Mouse (Mus musculus): ENCODE results near the gene Fam163a. TPM values are rescaled to one million over a fixed set of nuclear protein-coding genes. Genes with fewer than 3 reads are reported as not detected.
"Not testable (repeated sequence)": the region's sequence is repeated elsewhere in the genome, so short reads cannot be mapped to it uniquely, and the experiment has no call there.

Fam163a gene
- polyA plus RNA-seq (2015; fragmentation: Nextera tagmentation; extraction: Ambion mirVana) = 0.31 and 0.40 TPM in 2 replicates

- H3K27ac ChIP-seq = no peak within 1 kb of the TSS
- peak within 1 kb of the TSS; percentile 68 for H3K9ac ChIP-seq
- H3K9me3 ChIP-seq = no peaks in the 10 kb centered on the region
- no peaks in the 10 kb centered on the region for H3K36me3 ChIP-seq
- ATAC-seq (ENCODE audit: insufficient number of reproducible peaks, insufficient read depth, low FRiP score, low TSS enrichment, low read depth) = no peak
- peaks cover 23% of the 10 kb centered on the region for H3K4me1 ChIP-seq
- under 1% methylated on average over 44 of the region's 44 CpGs for WGBS
- H3K4me3 ChIP-seq = peak within 1 kb of the TSS; percentile 49
- H3K4me2 ChIP-seq = peak within 1 kb of the TSS; percentile 87
- H3K27me3 ChIP-seq = peaks cover 64% of the 10 kb centered on the region
Measured at GRCm38 (mm10) chr1:156204656-156205131, at the start of gene Fam163a. Gene Fam163a, minus strand, starts transcription at chr1:156205026.

- not testable (repeated sequence) for H3K27ac ChIP-seq; H3K4me3 ChIP-seq; H3K27me3 ChIP-seq; H3K9me3 ChIP-seq; H3K4me1 ChIP-seq; H3K9ac ChIP-seq; ATAC-seq (ENCODE audit: insufficient number of reproducible peaks, insufficient read depth, low FRiP score, low TSS enrichment, low read depth); H3K4me2 ChIP-seq; H3K36me3 ChIP-seq
- 85% methylated on average over 4 of the region's 4 CpGs for WGBS
Measured at GRCm38 (mm10) chr1:156251096-156251495, 46.3 kb upstream of the Fam163a start.

- no peaks in the 10 kb centered on the region for H3K9me3 ChIP-seq
- H3K9ac ChIP-seq = no peak overlapping the region
- H3K4me2 ChIP-seq = no peak overlapping the region
- 66% methylated on average over 3 of the region's 3 CpGs for WGBS
- H3K27ac ChIP-seq = no peak overlapping the region
- H3K36me3 ChIP-seq = no peaks in the 10 kb centered on the region
- no peak overlapping the region for H3K4me3 ChIP-seq
- H3K27me3 ChIP-seq = no peaks in the 10 kb centered on the region
- no peaks in the 10 kb centered on the region for H3K4me1 ChIP-seq
- no peak for ATAC-seq (ENCODE audit: insufficient number of reproducible peaks, insufficient read depth, low FRiP score, low TSS enrichment, low read depth)
Measured at GRCm38 (mm10) chr1:156247893-156248292, 43.1 kb upstream of the Fam163a start.

GRCm38 (mm10) chr1:156241713-156242348 is 37.0 kb upstream of the Fam163a start:
- Histone ChIP-seq H3K4me2 (no peak overlapping the region), H3K4me3 (no peak overlapping the region), H3K27ac (no peak overlapping the region), H3K9ac (no peak overlapping the region), H3K4me1 (no peaks in the 10 kb centered on the region), H3K27me3 (peaks cover 8% of the 10 kb centered on the region), H3K9me3 (no peaks in the 10 kb centered on the region), H3K36me3 (no peaks in the 10 kb centered on the region)
- 8% methylated on average over 14 of the region's 14 CpGs for WGBS
- ATAC-seq (ENCODE audit: insufficient number of reproducible peaks, insufficient read depth, low FRiP score, low TSS enrichment, low read depth) = no peak

- Histone ChIP-seq H3K4me1 (no peaks in the 10 kb centered on the region), H3K9ac (no peak overlapping the region), H3K4me3 (no peak overlapping the region), H3K9me3 (no peaks in the 10 kb centered on the region), H3K27ac (no peak overlapping the region), H3K36me3 (no peaks in the 10 kb centered on the region), H3K27me3 (peaks cover 8% of the 10 kb centered on the region), H3K4me2 (no peak overlapping the region)
- WGBS = 33% methylated on average over 2 of the region's 2 CpGs
- ATAC-seq (ENCODE audit: insufficient number of reproducible peaks, insufficient read depth, low FRiP score, low TSS enrichment, low read depth) = no peak
Measured at GRCm38 (mm10) chr1:156241035-156241434, 36.2 kb upstream of the Fam163a start.

- no peak for ATAC-seq (ENCODE audit: insufficient number of reproducible peaks, insufficient read depth, low FRiP score, low TSS enrichment, low read depth)
- H3K4me1 ChIP-seq = peaks cover 9% of the 10 kb centered on the region
- no peaks in the 10 kb centered on the region for H3K9me3 ChIP-seq
- 79% methylated on average over 6 of the region's 6 CpGs for WGBS
- no peak overlapping the region for H3K4me3 ChIP-seq
- H3K9ac ChIP-seq = no peak overlapping the region
- H3K4me2 ChIP-seq = no peak overlapping the region
- no peak overlapping the region for H3K27ac ChIP-seq
- no peaks in the 10 kb centered on the region for H3K27me3 ChIP-seq
- H3K36me3 ChIP-seq = no peaks in the 10 kb centered on the region
Measured at GRCm38 (mm10) chr1:156231122-156231521, 26.3 kb upstream of the Fam163a start.

GRCm38 (mm10) chr1:156230339-156231089 is 25.7 kb upstream of the Fam163a start:
- no peaks in the 10 kb centered on the region for H3K36me3 ChIP-seq
- peaks cover 9% of the 10 kb centered on the region for H3K4me1 ChIP-seq
- WGBS = 25% methylated on average over 9 of the region's 9 CpGs
- no peak overlapping the region for H3K9ac ChIP-seq
- H3K27ac ChIP-seq = 0 out of 2 replicates have a peak overlapping the region, but pooled peaks have one; percentile 1
- H3K9me3 ChIP-seq = no peaks in the 10 kb centered on the region
- no peak overlapping the region for H3K4me3 ChIP-seq
- H3K27me3 ChIP-seq = no peaks in the 10 kb centered on the region
- peak; percentile 60; the same call in 1 of the 2 replicates for ATAC-seq (ENCODE audit: insufficient number of reproducible peaks, insufficient read depth, low FRiP score, low TSS enrichment, low read depth)
- H3K4me2 ChIP-seq = no peak overlapping the region

GRCm38 (mm10) chr1:156229448-156229847 is 24.6 kb upstream of the Fam163a start:
- Histone ChIP-seq H3K4me2 (no peak overlapping the region), H3K4me3 (no peak overlapping the region), H3K27me3 (no peaks in the 10 kb centered on the region), H3K9ac (no peak overlapping the region), H3K36me3 (no peaks in the 10 kb centered on the region), H3K4me1 (peaks cover 9% of the 10 kb centered on the region), H3K27ac (no peak overlapping the region), H3K9me3 (no peaks in the 10 kb centered on the region)
- no peak for ATAC-seq (ENCODE audit: insufficient number of reproducible peaks, insufficient read depth, low FRiP score, low TSS enrichment, low read depth)
- WGBS = 26% methylated on average over 7 of the region's 7 CpGs

GRCm38 (mm10) chr1:156228728-156229127 is 23.9 kb upstream of the Fam163a start:
- Histone ChIP-seq H3K9ac (no peak overlapping the region), H3K27ac (no peak overlapping the region), H3K36me3 (no peaks in the 10 kb centered on the region), H3K27me3 (no peaks in the 10 kb centered on the region), H3K9me3 (no peaks in the 10 kb centered on the region), H3K4me2 (no peak overlapping the region), H3K4me3 (no peak overlapping the region), H3K4me1 (peaks cover 9% of the 10 kb centered on the region)
- ATAC-seq (ENCODE audit: insufficient number of reproducible peaks, insufficient read depth, low FRiP score, low TSS enrichment, low read depth) = no peak
- WGBS = 78% methylated on average over 4 of the region's 4 CpGs

- no peak overlapping the region for H3K4me3 ChIP-seq
- no peak for ATAC-seq (ENCODE audit: insufficient number of reproducible peaks, insufficient read depth, low FRiP score, low TSS enrichment, low read depth)
- 74% methylated on average over 5 of the region's 5 CpGs for WGBS
- H3K27me3 ChIP-seq = no peaks in the 10 kb centered on the region
- H3K9ac ChIP-seq = no peak overlapping the region
- H3K36me3 ChIP-seq = no peaks in the 10 kb centered on the region
- no peak overlapping the region for H3K27ac ChIP-seq
- H3K9me3 ChIP-seq = no peaks in the 10 kb centered on the region
- peaks cover 12% of the 10 kb centered on the region for H3K4me1 ChIP-seq
- no peak overlapping the region for H3K4me2 ChIP-seq
Measured at GRCm38 (mm10) chr1:156226903-156227302, 22.1 kb upstream of the Fam163a start.

- 64% methylated on average over 13 of the region's 13 CpGs for WGBS
- Histone ChIP-seq H3K4me2 (no peak overlapping the region), H3K4me3 (no peak overlapping the region), H3K4me1 (0 out of 2 replicates have a peak, but pooled peaks cover 3% of the 10 kb centered on the region), H3K9ac (no peak overlapping the region), H3K27ac (no peak overlapping the region), H3K36me3 (no peaks in the 10 kb centered on the region), H3K27me3 (no peaks in the 10 kb centered on the region), H3K9me3 (no peaks in the 10 kb centered on the region)
- ATAC-seq (ENCODE audit: insufficient number of reproducible peaks, insufficient read depth, low FRiP score, low TSS enrichment, low read depth) = no peak
Measured at GRCm38 (mm10) chr1:156222205-156223000, 17.6 kb upstream of the Fam163a start.

Measured in embryonic facial prominence, embryonic 13.5 days (tissue).